In the genomic region with DNA sequence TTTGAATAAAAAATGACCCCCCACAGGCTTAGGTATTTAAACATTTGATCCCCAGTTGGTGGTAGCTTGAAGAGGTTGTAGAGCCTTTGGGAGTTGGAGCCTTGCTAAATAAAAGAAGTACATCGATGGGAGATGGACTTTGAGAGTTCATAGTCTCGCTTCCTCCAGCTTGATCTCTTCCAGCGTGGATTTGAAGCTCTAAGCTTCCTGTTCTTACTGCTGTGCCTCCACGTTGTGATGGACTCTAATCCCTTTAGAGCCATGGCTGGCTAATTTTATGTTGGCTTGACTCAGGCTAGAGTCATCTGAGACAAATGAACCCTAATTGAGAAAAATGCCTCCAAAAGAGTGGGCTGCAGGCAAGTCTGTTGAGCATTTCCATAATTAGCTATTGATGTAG, we compare ENCODE assay signal across 24 mouse cellular contexts. TPM values are rescaled to one million over a fixed set of nuclear protein-coding genes. Genes with fewer than 3 reads are reported as not detected.
"Had no signal": no experiment of that assay in that cellular context is flagged by ENCODE, and none has a peak within 500 bp of the region (broad histone marks: within the 10 kb centered on the region; RNA-seq: fewer than 3 reads in every experiment).

No protein-coding gene starts in this region.

- H3K9ac ChIP-seq: liver, postnatal 0 days; lung, embryonic 15.5 days; neural tube, embryonic 13.5 days; neural tube, embryonic 15.5 days; stomach, embryonic 15.5 days had no signal

- H3K4me3 ChIP-seq: lung, embryonic 15.5 days; megakaryocyte, embryonic 14.5 days; myocyte; neural tube, embryonic 13.5 days; neural tube, embryonic 15.5 days; stomach, embryonic 15.5 days had no signal

- ATAC-seq: liver, postnatal 0 days; lung, postnatal 0 days; midbrain, embryonic 16.5 days had no signal

- H3K9me3 ChIP-seq: lung, embryonic 15.5 days; megakaryocyte, embryonic 14.5 days; neural tube, embryonic 13.5 days; neural tube, embryonic 15.5 days; stomach, embryonic 15.5 days had no signal

- DNase-seq: liver, postnatal 0 days; lung, adult 2 months; lung, postnatal 14 days; lung, postnatal 36 days; midbrain, embryonic 14.5 days; right cerebral cortex, adult 18-20 months; right cerebral cortex, postnatal 25 days; right cerebral cortex, postnatal 4 days; thymus, adult 2 months; thymus, postnatal 25 days; thymus, postnatal 4 days had no signal

- H3K27ac ChIP-seq: lung, embryonic 15.5 days; macrophage; neural tube, embryonic 13.5 days; stomach, embryonic 15.5 days; stomach, postnatal 0 days had no signal

- H3K36me3 ChIP-seq: lung, embryonic 15.5 days; neural tube, embryonic 13.5 days; neural tube, embryonic 15.5 days; stomach, embryonic 15.5 days had no signal

- H3K27me3 ChIP-seq: lung, embryonic 15.5 days; neural tube, embryonic 13.5 days; neural tube, embryonic 15.5 days; stomach, embryonic 15.5 days had no signal

- H3K4me2 ChIP-seq: lung, embryonic 15.5 days; midbrain, embryonic 11.5 days; neural tube, embryonic 13.5 days; neural tube, embryonic 15.5 days; stomach, embryonic 15.5 days had no signal

RNA-seq across cellular contexts. Expression of gene Fam50b, which starts 28.2 kb away (rescaled TPM):
- polyA plus RNA-seq: lung, adult 2 months; lung, embryonic 15.5 days; macrophage; midbrain, embryonic 11.5 days; midbrain, embryonic 14.5 days; myocyte; neural tube, embryonic 11.5 days; neural tube, embryonic 13.5 days; neural tube, embryonic 15.5 days; spleen, adult 2 months; stomach, embryonic 15.5 days; thymus, adult 2 months had no signal
